Mouse (Mus musculus) kidney, postnatal 0 days (tissue): ENCODE data around the gene Rab4b. TPM values are rescaled to one million over a fixed set of nuclear protein-coding genes. Genes with fewer than 3 reads are reported as not detected.

Experiments used
- ATAC-seq: fragments of 200-750 bp; cut with Nextera tagmentation; replicated peaks from 2 replicates; pipeline ENCODE4 v1.8.0; 2017; ENCODE audit warnings: low read depth, moderate number of reproducible peaks, moderate TSS enrichment, moderate library complexity; ENCODE audit not compliant: low FRiP score
- DNase-seq: peaks from one replicate; pipeline ENCODE4 v3.0.0-alpha.2; 2016; ENCODE audit warnings: low spot score
- H3K27ac ChIP-seq: fragments of 300-500 bp; sonication (generic); 2 replicates; pipeline ENCODE4 v1.5.1; 2014; ENCODE audit warnings: mild to moderate bottlenecking
- H3K27me3 ChIP-seq: fragments of 300-500 bp; sonication (generic); 2 replicates; pipeline ENCODE4 v1.6.1; 2014; ENCODE audit warnings: low read length, mixed read lengths; ENCODE audit not compliant: insufficient read depth
- H3K36me3 ChIP-seq: fragments of 300-500 bp; sonication (generic); 2 replicates; pipeline ENCODE4 v1.6.1; 2014; ENCODE audit warnings: low read length, mixed read lengths; ENCODE audit not compliant: insufficient read depth
- H3K4me1 ChIP-seq: fragments of 300-500 bp; sonication (generic); replicated peaks from 2 replicates; pipeline ENCODE4 v1.6.1; 2014; ENCODE audit warnings: antibody characterized with exemption, low read length, mixed read lengths; ENCODE audit not compliant: insufficient read depth
- H3K4me2 ChIP-seq: fragments of 300-500 bp; sonication (generic); 2 replicates; pipeline ENCODE4 v1.6.1; 2014; ENCODE audit warnings: mild to moderate bottlenecking, low read length, moderate library complexity, mixed read lengths
- H3K4me3 ChIP-seq: fragments of 300-500 bp; sonication (generic); replicated peaks from 2 replicates; pipeline ENCODE4 v1.5.1; 2014; ENCODE audit warnings: low read depth, low read length
- H3K9ac ChIP-seq: fragments of 300-500 bp; sonication (generic); 2 replicates; pipeline ENCODE4 v1.6.1; 2014; ENCODE audit warnings: low read depth, low read length
- H3K9me3 ChIP-seq: fragments of 300-500 bp; sonication (generic); replicated peaks from 2 replicates; pipeline ENCODE4 v1.6.1; 2016; ENCODE audit warnings: low read length, inconsistent platforms, mixed read lengths
- CTCF ChIP-seq: IDR thresholded peaks from 2 replicates; pipeline ENCODE4 v1.5.1; 2016; ENCODE audit warnings: antibody characterized with exemption, low read depth, mild to moderate bottlenecking, moderate library complexity
- WGBS: fragments of 180-500 bp; shearing (Covaris S2); extraction: QIAGEN DNeasy Blood & Tissue Kit; methylation state at CpG from one replicate; pipeline ENCODE4 v1.1.7; 2014; 5-methylcytosine and 5-hydroxymethylcytosine counted together
- polyA plus RNA-seq: library from polyadenylated mRNA; unstranded; fragments of >200 nt; fragmentation: Nextera tagmentation; extraction: Ambion mirVana; gene quantifications from 2 replicates; pipeline ENCODE4 v1.2.1, GENCODE M21; 2015

Gene Rab4b
- polyA plus RNA-seq, 1 experiment from 2014 or later = 75.0 TPM

DNA sequence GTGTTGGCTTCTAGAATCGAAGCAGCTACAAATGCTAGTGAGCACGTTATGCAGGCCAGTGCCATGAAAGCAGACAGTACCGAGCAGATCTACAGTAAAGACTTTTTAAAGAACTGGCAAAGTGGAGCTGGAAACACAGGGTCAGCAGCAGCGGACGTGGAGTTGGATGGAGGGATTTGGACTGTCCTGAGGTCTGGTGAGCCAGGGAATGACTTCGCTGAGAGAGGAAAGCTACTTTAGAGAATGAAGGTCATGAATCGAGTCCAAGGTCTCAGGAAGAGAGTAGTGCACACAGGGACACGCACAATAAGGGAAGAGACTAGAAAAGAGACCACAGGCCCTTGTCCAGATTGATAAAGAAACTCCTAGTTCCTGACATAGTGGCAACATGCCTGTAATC lies 18.9 kb upstream of the Rab4b start:
- TF ChIP-seq CTCF = no peak
- 94% methylated on average over 8 of the region's 8 CpGs for WGBS
- no peak overlapping the region for H3K4me2 ChIP-seq

DNA sequence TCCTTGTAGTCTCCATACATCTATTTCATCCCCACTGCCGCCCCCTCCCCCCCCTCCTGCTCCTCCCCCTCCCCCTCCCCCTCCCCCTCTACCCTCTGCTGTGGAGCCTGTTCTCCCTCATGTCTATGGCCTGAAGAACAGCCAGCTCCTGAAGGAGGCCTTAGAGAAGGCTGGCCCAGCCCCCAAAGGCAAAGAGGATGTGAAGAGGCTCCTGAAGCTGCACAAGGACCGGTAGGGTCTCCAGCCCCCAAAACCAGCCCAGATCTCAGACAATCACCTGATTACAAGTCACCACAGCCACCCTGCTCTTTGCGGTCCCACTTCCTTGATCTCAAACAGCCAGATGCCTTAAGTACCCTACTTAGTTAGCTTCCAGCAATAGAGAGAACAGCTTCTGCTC lies 18.4 kb upstream of the Rab4b start:
- Histone ChIP-seq H3K27me3 (no peaks in the 10 kb centered on the region), H3K36me3 (peaks cover 16% of the 10 kb centered on the region), H3K27ac (no peak overlapping the region), H3K9me3 (no peaks in the 10 kb centered on the region), H3K4me3 (no peak overlapping the region), H3K4me1 (peaks cover 7% of the 10 kb centered on the region), H3K4me2 (no peak overlapping the region), H3K9ac (no peak overlapping the region)
- no peak for ATAC-seq
- 95% methylated on average over 3 of the region's 3 CpGs for WGBS
- no peak for DNase-seq
- TF ChIP-seq CTCF = no peak

More for the DNA sequence above, 18.9 kb upstream of the Rab4b start:
- H3K27me3 ChIP-seq = no peaks in the 10 kb centered on the region
- no peak overlapping the region for H3K4me3 ChIP-seq
- DNase-seq (no peak), ATAC-seq (no peak)
- no peak overlapping the region for H3K27ac ChIP-seq
- H3K36me3 ChIP-seq = peaks cover 14% of the 10 kb centered on the region; the same call in 1 of the 2 replicates
- H3K9ac ChIP-seq = no peak overlapping the region
- H3K9me3 ChIP-seq = no peaks in the 10 kb centered on the region
- peaks cover 7% of the 10 kb centered on the region for H3K4me1 ChIP-seq

GRCm38 (mm10) chr7:27195681-27196611 lies 17.2 kb upstream of the Rab4b start, which contains the start of the genes BC024978 and Snrpa:
BC024978 (plus strand) TSS chr7:27195781.
Snrpa (minus strand) TSS chr7:27196271.
- DNase-seq = peak; percentile 100
- no peaks in the 10 kb centered on the region for H3K9me3 ChIP-seq
- H3K4me2 ChIP-seq = peak within 1 kb of the TSS; percentile 64
- under 1% methylated on average over 64 of the region's 64 CpGs for WGBS
- ATAC-seq = peak; percentile 99
- H3K27me3 ChIP-seq = no peaks in the 10 kb centered on the region
- peak within 1 kb of the TSS; percentile 96 for H3K9ac ChIP-seq
- H3K4me1 ChIP-seq = peaks cover 7% of the 10 kb centered on the region
- peak within 1 kb of the TSS; percentile 82 for H3K4me3 ChIP-seq
- H3K27ac ChIP-seq = peak within 1 kb of the TSS; percentile 100
- H3K36me3 ChIP-seq = peaks cover 26% of the 10 kb centered on the region
- TF ChIP-seq CTCF = 0 out of 2 replicates have a peak, but pooled peaks have one; percentile 25

- WGBS = 72% methylated on average over 4 of the region's 4 CpGs
- Histone ChIP-seq H3K9ac (no peak overlapping the region), H3K27me3 (no peaks in the 10 kb centered on the region), H3K27ac (no peak overlapping the region), H3K36me3 (peaks cover 48% of the 10 kb centered on the region), H3K4me2 (no peak overlapping the region), H3K4me3 (no peak overlapping the region), H3K9me3 (no peaks in the 10 kb centered on the region), H3K4me1 (peaks cover 7% of the 10 kb centered on the region)
- no peak for TF ChIP-seq CTCF
- no peak for ATAC-seq
- no peak for DNase-seq
Measured at GRCm38 (mm10) chr7:27193731-27194130, 15.0 kb upstream of the Rab4b start.

GRCm38 (mm10) chr7:27192434-27192833 lies 13.7 kb upstream of the Rab4b start:
- no peak overlapping the region for H3K27ac ChIP-seq
- H3K4me1 ChIP-seq = peaks cover 7% of the 10 kb centered on the region
- no peak for DNase-seq
- ATAC-seq = no peak
- H3K27me3 ChIP-seq = no peaks in the 10 kb centered on the region
- H3K36me3 ChIP-seq = peaks cover 54% of the 10 kb centered on the region
- no peaks in the 10 kb centered on the region for H3K9me3 ChIP-seq
- 92% methylated on average over 5 of the region's 5 CpGs for WGBS
- H3K4me2 ChIP-seq = no peak overlapping the region
- H3K4me3 ChIP-seq = no peak overlapping the region
- H3K9ac ChIP-seq = no peak overlapping the region
- no peak for TF ChIP-seq CTCF

DNA sequence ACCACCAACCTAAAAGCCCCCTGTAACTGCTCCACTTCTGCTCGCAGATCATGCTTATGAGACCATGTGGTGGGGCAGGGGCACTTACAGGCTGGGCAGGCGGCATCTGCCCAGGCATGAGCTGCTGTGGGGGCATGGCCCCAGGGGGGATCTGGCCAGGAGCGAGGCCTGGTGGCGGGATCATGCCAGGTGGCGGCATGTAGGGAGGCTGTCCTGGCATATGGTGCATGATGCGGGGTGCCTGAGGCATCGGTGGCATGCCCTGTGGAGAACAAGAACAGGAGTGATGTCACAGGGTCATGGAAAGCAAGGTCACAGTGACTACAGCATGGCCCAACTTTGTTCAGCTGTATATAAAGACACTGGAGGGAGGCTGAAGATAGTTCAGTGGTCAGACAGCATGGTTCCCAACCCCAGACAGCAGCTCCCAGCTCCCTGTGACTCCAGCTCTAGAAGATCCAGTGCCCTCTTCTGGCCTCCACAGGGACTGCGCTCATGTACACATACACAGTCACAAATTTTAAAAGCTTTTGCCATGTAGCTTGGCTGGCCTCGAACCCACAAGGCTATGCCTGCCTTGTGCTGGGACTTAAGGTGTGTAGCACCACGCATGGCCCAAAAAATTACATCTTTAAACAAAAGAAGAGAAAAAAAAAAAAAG lies 10.7 kb upstream of the Rab4b start:
- DNase-seq = no peak
- no peaks in the 10 kb centered on the region for H3K27me3 ChIP-seq
- H3K4me3 ChIP-seq = no peak overlapping the region
- peaks cover 75% of the 10 kb centered on the region for H3K36me3 ChIP-seq
- no peak for ATAC-seq
- H3K27ac ChIP-seq = no peak overlapping the region
- H3K4me1 ChIP-seq = peaks cover under 1% of the 10 kb centered on the region; the same call in 1 of the 2 replicates
- H3K9ac ChIP-seq = no peak overlapping the region
- peak; percentile 45; the same call in 1 of the 2 replicates for TF ChIP-seq CTCF
- WGBS = 95% methylated on average over 10 of the region's 10 CpGs
- H3K9me3 ChIP-seq = no peaks in the 10 kb centered on the region
- no peak overlapping the region for H3K4me2 ChIP-seq
